12 mouse cellular contexts compared by ENCODE assay signal in genomic region chr2:102543961-102544719, GRCm38 (mm10). TPM values are rescaled to one million over a fixed set of nuclear protein-coding genes. Genes with fewer than 3 reads are reported as not detected.
A peak's percentile ranks its signal among the peaks of the same experiment; 100 is the strongest.
DNase-seq lines count a peak whose midpoint lies in the region; ATAC-seq and TF ChIP-seq lines count a peak whose summit lies in the region.
"Had no signal": no experiment of that assay in that cellular context is flagged by ENCODE, and none has a peak within 500 bp of the region (broad histone marks: within the 10 kb centered on the region; RNA-seq: fewer than 3 reads in every experiment).

No protein-coding gene starts in this region.

- no peaks in the 10 kb centered on the region for H3K9me3 ChIP-seq in kidney, embryonic 15.5 days (replicated peaks)
- H3K9me3 ChIP-seq: lung, embryonic 15.5 days; neural tube, embryonic 12.5 days had no signal

- H3K36me3 ChIP-seq in kidney, adult 2 months (ENCODE audit: control insufficient read depth, insufficient read depth, low read length): no peaks in the 10 kb centered on the region
- H3K36me3 ChIP-seq in kidney, embryonic 15.5 days: no peaks in the 10 kb centered on the region
- H3K36me3 ChIP-seq: lung, embryonic 15.5 days; neural tube, embryonic 12.5 days had no signal

- H3K27ac ChIP-seq in kidney, adult 2 months (ENCODE audit: insufficient read depth, low read depth, low read length): no peak overlapping the region
- no peak overlapping the region for H3K27ac ChIP-seq in kidney, embryonic 15.5 days
- H3K27ac ChIP-seq: lung, embryonic 15.5 days; neural tube, embryonic 12.5 days; stomach, postnatal 0 days had no signal

- peak; percentile 33 for DNase-seq in kidney, adult 2 months
- DNase-seq in ES-CJ7 (ENCODE audit: low read depth, low spot score) (peak; percentile 9), R1 (ENCODE audit: low read depth, low spot score) (peak; percentile 66)
- peak; percentile 22 to 43 for DNase-seq in kidney, postnatal 25 days
- DNase-seq in cerebellum, adult 8-10 months: no peak
- no peak for DNase-seq in thymus, postnatal 0 days (ENCODE audit: low spot score)
- DNase-seq: midbrain, embryonic 14.5 days had no signal

- H3K4me1 ChIP-seq in kidney, adult 2 months (ENCODE audit: control insufficient read depth, insufficient read depth, low read length): no peaks in the 10 kb centered on the region
- peaks cover 12% of the 10 kb centered on the region for H3K4me1 ChIP-seq in kidney, embryonic 15.5 days

- no peak for TF ChIP-seq POLR2A in kidney, adult 2 months (IDR thresholded peaks at IDR 0.05; ENCODE audit: low read depth, low read length)

- TF ChIP-seq CTCF in kidney, adult 2 months (conservative IDR thresholded peaks at IDR 0.05; ENCODE audit: insufficient read depth, insufficient read length, low read depth, low read length): no peak

- H3K27me3 ChIP-seq in kidney, adult 2 months (replicated peaks; ENCODE audit: control insufficient read depth, insufficient read depth, low read length): no peaks in the 10 kb centered on the region
- peaks cover 14% of the 10 kb centered on the region for H3K27me3 ChIP-seq in kidney, embryonic 15.5 days
- H3K27me3 ChIP-seq: lung, embryonic 15.5 days; neural tube, embryonic 12.5 days had no signal

- no peak overlapping the region for H3K9ac ChIP-seq in kidney, embryonic 15.5 days
- H3K9ac ChIP-seq: lung, embryonic 15.5 days; neural tube, embryonic 12.5 days had no signal

- no peak overlapping the region for H3K4me2 ChIP-seq in kidney, embryonic 15.5 days
- H3K4me2 ChIP-seq: lung, embryonic 15.5 days; neural tube, embryonic 12.5 days had no signal

- ATAC-seq in kidney, embryonic 15.5 days (replicated peaks; ENCODE audit: low FRiP score): no peak

- H3K4me3 ChIP-seq in kidney, adult 2 months (ENCODE audit: insufficient read depth, low read depth, low read length): no peak overlapping the region
- H3K4me3 ChIP-seq in kidney, embryonic 15.5 days (replicated peaks): no peak overlapping the region
- H3K4me3 ChIP-seq: erythroblast, embryonic 14.5 days; lung, embryonic 15.5 days; neural tube, embryonic 12.5 days had no signal

- WGBS in kidney, adult 2 months: 60% methylated on average over 6 of the region's 6 CpGs
- WGBS in kidney, embryonic 15.5 days: 59% methylated on average over 6 of the region's 6 CpGs

RNA-seq across cellular contexts. Expression of gene Pamr1, which starts 5.7 kb away (rescaled TPM):
- 6.1 and 7.5 TPM in 2 replicates for polyA plus RNA-seq in kidney, adult 2 months (2012; rRNA removed)
- polyA plus RNA-seq in kidney, embryonic 15.5 days (2015; fragmentation: Nextera tagmentation; extraction: Ambion mirVana): 26.0 and 27.9 TPM in 2 replicates
- polyA plus RNA-seq in thymus, postnatal 0 days (2015; fragmentation: Nextera tagmentation; extraction: Ambion mirVana): 4.4 and 5.5 TPM in 2 replicates
- polyA plus RNA-seq: erythroblast, embryonic 14.5 days had no signal

Comparison
In these comparisons a context has a peak if more than half of its experiments do, and no peak if none do; other contexts are left out.
1. DNase-seq: peak in kidney, adult 2 months (single experiment), ES-CJ7 (single experiment), R1 (single experiment) and kidney, postnatal 25 days (2 of 2); none in cerebellum, adult 8-10 months (single experiment) and thymus, postnatal 0 days (single experiment).